Mouse (Mus musculus) liver, adult 2 months (tissue): ENCODE results near the gene S100a3. TPM values are rescaled to one million over a fixed set of nuclear protein-coding genes. Genes with fewer than 3 reads are reported as not detected.

Experiments used
- DNase-seq: peaks from one replicate; pipeline ENCODE4 v3.0.0-alpha.2; 2011; ENCODE audit warnings: low read depth, low spot score; ENCODE audit errors: extremely low read depth
- H3K27ac ChIP-seq: fragments of 200-500 bp; replicated peaks from 2 replicates; pipeline ENCODE4 v1.5.1; 2012; ENCODE audit warnings: low read depth, mild to moderate bottlenecking, control low read depth, inconsistent platforms, low read length; ENCODE audit not compliant: insufficient read depth
- H3K27me3 ChIP-seq: fragments of 200-500 bp; 2 replicates; pipeline ENCODE4 v1.6.1; 2012; ENCODE audit warnings: mild to moderate bottlenecking, moderate library complexity, low read length, inconsistent platforms; ENCODE audit not compliant: control insufficient read depth, insufficient read depth
- H3K36me3 ChIP-seq: fragments of 200-500 bp; 2 replicates; pipeline ENCODE4 v1.6.1; 2012; ENCODE audit warnings: low read length, inconsistent platforms; ENCODE audit not compliant: control insufficient read depth, insufficient read depth
- H3K4me1 ChIP-seq: fragments of 200-500 bp; 2 replicates; pipeline ENCODE4 v1.6.1; 2011; ENCODE audit warnings: low read length; ENCODE audit not compliant: control insufficient read depth, insufficient read depth
- H3K4me3 ChIP-seq: fragments of 200-500 bp; 2 replicates; pipeline ENCODE4 v1.5.1; 2011; ENCODE audit warnings: low read depth, mild to moderate bottlenecking, control low read depth, low read length, moderate library complexity; ENCODE audit not compliant: insufficient read depth
- H3K79me2 ChIP-seq: fragments of 200-500 bp; 2 replicates; pipeline ENCODE4 v1.6.1; 2012; ENCODE audit warnings: inconsistent platforms, mild to moderate bottlenecking, low read length, moderate library complexity; ENCODE audit not compliant: control insufficient read depth, insufficient read depth
- H3K9ac ChIP-seq: fragments of 200-500 bp; 2 replicates; pipeline ENCODE4 v1.6.1; 2012; ENCODE audit warnings: low read depth, mild to moderate bottlenecking, control low read depth, inconsistent platforms, low read length
- CTCF ChIP-seq: fragments of 200-500 bp; IDR thresholded peaks from 2 replicates; pipeline ENCODE4 v1.5.1; 2011; ENCODE audit warnings: low read depth, low read length, control low read depth
- POLR2A ChIP-seq: fragments of 200-500 bp; IDR thresholded peaks from 2 replicates; pipeline ENCODE4 v1.6.1; 2011; ENCODE audit warnings: low read length, control low read depth; ENCODE audit not compliant: insufficient read depth; ENCODE audit errors: extremely low read depth
- WGBS: fragments of 180-500 bp; shearing (Covaris S2); methylation state at CpG from one replicate; pipeline ENCODE4 v1.1.7; 2018; 5-methylcytosine and 5-hydroxymethylcytosine counted together
- polyA plus RNA-seq: library from polyadenylated mRNA; depleted of rRNA; stranded (reverse); fragments of >200 nt; gene quantifications from 2 replicates; pipeline ENCODE4 v1.2.3, GENCODE M21; 2012
- total RNA-seq: library from RNA; depleted of rRNA; stranded (reverse); fragments of >200 nt; gene quantifications from 2 replicates; pipeline ENCODE4 v1.2.3, GENCODE M21; 2014

S100a3 gene
- total and polyA plus RNA-seq, 2 experiments: not detected

DNA sequence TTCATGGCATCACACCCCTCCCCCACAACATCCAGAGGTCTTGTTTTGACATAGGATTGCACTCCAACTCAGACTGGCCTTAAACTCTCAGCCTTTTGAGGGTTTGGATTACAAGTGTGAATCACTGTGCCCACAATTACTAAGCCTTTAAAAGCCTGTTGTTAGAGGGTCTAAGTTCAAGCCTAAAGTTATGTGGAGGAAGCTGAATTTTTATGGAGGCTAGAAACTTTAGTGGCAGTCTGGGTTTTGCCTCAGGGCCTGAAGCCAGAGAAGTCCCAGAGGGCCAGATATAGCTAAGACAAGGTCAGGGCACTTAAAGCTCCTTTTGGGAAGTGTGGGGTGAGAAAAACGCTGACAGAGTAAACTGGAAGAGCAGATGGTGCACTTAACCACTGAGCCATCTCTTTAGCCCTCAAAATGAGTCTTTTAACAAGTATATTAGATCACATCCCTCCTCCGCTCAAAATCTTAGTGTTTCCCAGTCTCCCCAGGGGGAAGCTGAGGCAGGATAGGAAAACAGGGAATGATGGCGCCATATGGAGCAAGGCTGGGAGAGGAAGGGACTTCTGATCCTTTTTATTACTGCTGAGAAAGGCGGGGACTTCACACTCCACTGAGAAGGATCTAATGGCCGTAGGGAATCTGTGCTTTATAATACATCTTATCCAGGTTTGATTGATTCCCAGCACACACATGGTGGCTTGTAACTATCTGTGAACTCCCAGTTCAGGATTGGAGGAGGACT lies 10.5 kb upstream of the S100a3 start:
- 79% methylated on average over 5 of the region's 5 CpGs for WGBS
- no peak for DNase-seq

GRCm38 (mm10) chr3:90550421-90550790 lies 10.0 kb upstream of the S100a3 start:
- no peak for DNase-seq
- Histone ChIP-seq H3K4me1 (no peaks in the 10 kb centered on the region), H3K79me2 (no peaks in the 10 kb centered on the region), H3K27ac (no peak overlapping the region), H3K4me3 (no peak overlapping the region), H3K36me3 (no peaks in the 10 kb centered on the region), H3K9ac (no peak overlapping the region), H3K27me3 (no peaks in the 10 kb centered on the region)
- 97% methylated on average over 2 of the region's 2 CpGs for WGBS
- TF ChIP-seq CTCF: no peak
- TF ChIP-seq POLR2A: no peak

More for the DNA sequence above, 10.5 kb upstream of the S100a3 start:
- Histone ChIP-seq H3K36me3 (no peaks in the 10 kb centered on the region), H3K4me3 (no peak overlapping the region), H3K4me1 (no peaks in the 10 kb centered on the region), H3K27ac (no peak overlapping the region), H3K9ac (no peak overlapping the region), H3K27me3 (no peaks in the 10 kb centered on the region), H3K79me2 (no peaks in the 10 kb centered on the region)
- TF ChIP-seq POLR2A: no peak
- TF ChIP-seq CTCF: no peak

- TF ChIP-seq CTCF (no peak), POLR2A (no peak)
- DNase-seq: no peak
- no peaks in the 10 kb centered on the region for H3K4me1 ChIP-seq
- H3K27me3 ChIP-seq: no peaks in the 10 kb centered on the region
- 81% methylated on average over 2 of the region's 2 CpGs for WGBS
- no peaks in the 10 kb centered on the region for H3K79me2 ChIP-seq
- H3K27ac ChIP-seq: no peak overlapping the region
- H3K4me3 ChIP-seq: no peak overlapping the region
- H3K36me3 ChIP-seq: no peaks in the 10 kb centered on the region
- no peak overlapping the region for H3K9ac ChIP-seq
Observed at GRCm38 (mm10) chr3:90552231-90552630, 8.1 kb upstream of the S100a3 start.

DNA sequence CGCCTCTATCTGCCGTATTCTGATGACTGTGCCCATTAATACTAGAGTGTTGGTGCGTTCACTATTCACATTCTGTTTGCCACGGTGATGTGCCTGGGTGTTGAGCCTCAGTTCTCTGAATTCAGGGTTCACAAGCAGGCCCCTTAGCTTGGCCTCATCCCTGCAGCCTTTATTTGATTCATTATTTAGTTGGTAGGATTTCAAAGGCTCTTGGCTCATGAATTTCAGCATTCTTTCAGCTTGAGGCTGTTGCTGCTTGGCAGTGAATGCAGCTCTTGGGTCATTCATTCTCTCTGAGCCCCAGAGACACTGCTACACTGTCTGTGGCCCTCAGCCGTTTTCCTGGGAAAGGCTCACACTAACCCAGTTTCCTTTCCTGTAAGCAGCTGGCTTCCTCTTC lies 4.4 kb upstream of the S100a3 start:
- H3K27me3 ChIP-seq: no peaks in the 10 kb centered on the region
- no peaks in the 10 kb centered on the region for H3K4me1 ChIP-seq
- TF ChIP-seq POLR2A (no peak), CTCF (no peak)
- no peak for DNase-seq
- H3K27ac ChIP-seq: no peak overlapping the region
- H3K36me3 ChIP-seq: no peaks in the 10 kb centered on the region
- no peaks in the 10 kb centered on the region for H3K79me2 ChIP-seq
- 80% methylated on average over 5 of the region's 5 CpGs for WGBS
- H3K4me3 ChIP-seq: no peak overlapping the region
- no peak overlapping the region for H3K9ac ChIP-seq

DNA sequence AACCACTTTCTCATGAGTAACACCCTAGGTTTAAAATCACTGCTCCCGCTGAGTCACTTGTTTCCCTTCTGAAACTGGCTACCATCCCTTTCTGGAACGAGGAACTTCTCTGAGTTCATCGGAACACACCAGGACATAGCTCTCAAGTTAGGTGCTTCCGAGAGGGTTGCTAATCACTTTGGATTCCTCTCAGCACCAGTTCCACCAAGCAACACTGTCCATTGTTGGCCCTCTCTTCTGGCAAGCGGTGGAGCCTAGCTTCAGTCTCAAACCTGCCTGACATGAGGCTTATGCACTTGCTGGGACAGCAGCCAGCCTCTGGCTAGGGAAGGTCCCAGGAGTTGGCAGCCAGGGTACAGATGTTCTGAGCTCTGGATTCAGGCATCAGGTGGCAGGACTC lies 14.3 kb downstream of the S100a3 start:
- H3K9ac ChIP-seq: no peak overlapping the region
- no peak for DNase-seq
- H3K27ac ChIP-seq: no peak overlapping the region
- no peak for TF ChIP-seq CTCF
- TF ChIP-seq POLR2A: no peak
- H3K36me3 ChIP-seq: no peaks in the 10 kb centered on the region
- H3K4me3 ChIP-seq: no peak overlapping the region
- H3K27me3 ChIP-seq: no peaks in the 10 kb centered on the region; the same call in 1 of the 2 replicates
- H3K4me1 ChIP-seq: no peaks in the 10 kb centered on the region
- no peaks in the 10 kb centered on the region for H3K79me2 ChIP-seq
- WGBS: 84% methylated on average over 5 of the region's 5 CpGs

- Histone ChIP-seq H3K4me1 (no peaks in the 10 kb centered on the region), H3K9ac (no peak overlapping the region), H3K4me3 (no peak overlapping the region), H3K36me3 (no peaks in the 10 kb centered on the region), H3K27ac (no peak overlapping the region), H3K27me3 (no peaks in the 10 kb centered on the region; the same call in 1 of the 2 replicates), H3K79me2 (no peaks in the 10 kb centered on the region)
- DNase-seq: no peak
- no peak for TF ChIP-seq POLR2A
- no peak for TF ChIP-seq CTCF
- 63% methylated on average over 3 of the region's 3 CpGs for WGBS
Observed at GRCm38 (mm10) chr3:90575320-90575719, 14.9 kb downstream of the S100a3 start.
